ENCODE assay signal across 22 mouse cellular contexts in the genomic region with DNA sequence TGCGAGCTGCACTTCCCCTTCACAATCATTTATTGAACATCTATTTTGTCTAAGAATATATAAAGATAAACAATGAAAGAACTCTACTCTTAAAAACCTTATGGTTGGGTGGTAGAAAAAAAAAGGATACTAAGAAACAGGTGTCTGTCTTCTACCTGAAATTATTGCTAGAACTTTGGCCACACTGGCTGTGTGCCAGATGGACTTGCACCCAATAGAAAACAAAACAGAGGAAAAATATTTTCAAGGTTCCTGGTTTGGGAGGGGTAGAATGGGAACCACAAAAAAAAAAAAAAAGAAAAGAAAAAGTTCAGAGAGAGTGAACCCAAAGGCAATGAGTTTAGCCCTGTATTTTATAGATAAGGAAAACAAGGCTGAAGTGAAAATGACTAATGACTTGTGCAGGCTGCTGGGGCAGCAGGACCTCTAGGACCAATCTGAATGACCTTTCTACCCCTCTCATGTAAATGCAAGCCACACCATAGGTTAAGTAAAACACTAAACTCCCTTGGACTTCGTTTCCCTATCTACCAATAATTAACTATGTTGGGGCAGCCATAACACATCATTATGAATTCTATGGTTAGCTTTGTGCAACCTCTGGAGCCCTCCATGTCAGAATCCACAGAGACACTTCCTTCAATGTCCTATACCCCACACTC. TPM values are rescaled to one million over a fixed set of nuclear protein-coding genes. Genes with fewer than 3 reads are reported as not detected.
DNase-seq lines count a peak whose midpoint lies in the region; ATAC-seq and TF ChIP-seq lines count a peak whose summit lies in the region.
"Had no signal": no experiment of that assay in that cellular context is flagged by ENCODE, and none has a peak within 500 bp of the region (broad histone marks: within the 10 kb centered on the region; RNA-seq: fewer than 3 reads in every experiment).

No protein-coding gene starts in this region.

- no peaks in the 10 kb centered on the region for H3K4me1 ChIP-seq in liver, postnatal 0 days (ENCODE audit: insufficient read depth)
- no peaks in the 10 kb centered on the region for H3K4me1 ChIP-seq in kidney, postnatal 0 days (replicated peaks; ENCODE audit: insufficient read depth, low read length)
- H3K4me1 ChIP-seq: heart, embryonic 13.5 days; liver, embryonic 13.5 days; megakaryocyte, embryonic 14.5 days; neural tube, embryonic 12.5 days had no signal

- H3K4me2 ChIP-seq in liver, postnatal 0 days (ENCODE audit: low read depth, low read length): no peak overlapping the region
- no peak overlapping the region for H3K4me2 ChIP-seq in kidney, postnatal 0 days (ENCODE audit: low read length)
- H3K4me2 ChIP-seq: heart, embryonic 13.5 days; liver, embryonic 13.5 days; lung, embryonic 14.5 days; neural tube, embryonic 12.5 days had no signal

- H3K36me3 ChIP-seq in liver, postnatal 0 days (replicated peaks; ENCODE audit: insufficient read depth, low read length): no peaks in the 10 kb centered on the region
- no peaks in the 10 kb centered on the region for H3K36me3 ChIP-seq in kidney, postnatal 0 days (ENCODE audit: insufficient read depth, low read length)
- H3K36me3 ChIP-seq: heart, embryonic 13.5 days; liver, embryonic 13.5 days; neural tube, embryonic 12.5 days had no signal

- ATAC-seq in liver, postnatal 0 days: 0 out of 2 replicates have a peak, but pooled peaks have one; percentile 40
- no peak for ATAC-seq in kidney, postnatal 0 days (replicated peaks; ENCODE audit: low FRiP score, low read depth)
- ATAC-seq: forebrain, postnatal 0 days had no signal

- no peak for TF ChIP-seq EP300 in liver, postnatal 0 days (IDR thresholded peaks at IDR 0.05; ENCODE audit: low read depth)

- H3K27me3 ChIP-seq in liver, postnatal 0 days (ENCODE audit: insufficient read depth, low read length): no peaks in the 10 kb centered on the region
- no peaks in the 10 kb centered on the region for H3K27me3 ChIP-seq in kidney, postnatal 0 days (ENCODE audit: insufficient read depth, low read length)
- H3K27me3 ChIP-seq: heart, embryonic 13.5 days; liver, embryonic 13.5 days; megakaryocyte, embryonic 14.5 days; neural tube, embryonic 12.5 days had no signal

- WGBS in liver, postnatal 0 days (ENCODE audit: insufficient replicate concordance): 53% methylated on average over 2 of the region's 2 CpGs
- 54% methylated on average over 2 of the region's 2 CpGs for WGBS in kidney, postnatal 0 days
- 24% methylated on average over 2 of the region's 2 CpGs for WGBS in large intestine, adult 2 months

- no peak for TF ChIP-seq CTCF in liver, postnatal 0 days (IDR thresholded peaks at IDR 0.05; ENCODE audit: low read depth)
- no peak for TF ChIP-seq CTCF in kidney, postnatal 0 days (IDR thresholded peaks at IDR 0.05; ENCODE audit: low read depth)

- H3K4me3 ChIP-seq in liver, postnatal 0 days (ENCODE audit: low read depth, low read length): no peak overlapping the region
- H3K4me3 ChIP-seq in kidney, postnatal 0 days (replicated peaks; ENCODE audit: low read depth, low read length): no peak overlapping the region
- H3K4me3 ChIP-seq: heart, embryonic 13.5 days; layer of hippocampus, adult 2 months; liver, embryonic 13.5 days; megakaryocyte, embryonic 14.5 days; neural tube, embryonic 12.5 days had no signal

- no peak overlapping the region for H3K27ac ChIP-seq in liver, postnatal 0 days (ENCODE audit: low read depth)
- H3K27ac ChIP-seq in kidney, postnatal 0 days: no peak overlapping the region
- H3K27ac ChIP-seq: heart, embryonic 13.5 days; layer of hippocampus, adult 2 months; liver, embryonic 13.5 days; neural tube, embryonic 12.5 days had no signal

- no peaks in the 10 kb centered on the region for H3K9me3 ChIP-seq in liver, postnatal 0 days (ENCODE audit: low read length)
- H3K9me3 ChIP-seq in kidney, postnatal 0 days (replicated peaks; ENCODE audit: low read length): no peaks in the 10 kb centered on the region
- H3K9me3 ChIP-seq: liver, embryonic 13.5 days; neural tube, embryonic 12.5 days had no signal

- no peak for DNase-seq in liver, postnatal 0 days
- no peak for DNase-seq in liver
- peak; percentile 22 for DNase-seq in kidney, postnatal 0 days (ENCODE audit: low spot score)
- peak; percentile 85 for DNase-seq in large intestine, adult 2 months (ENCODE audit: low read depth, low spot score)
- DNase-seq in right cerebral cortex, postnatal 36 days (ENCODE audit: low spot score in 2 of 2): no peak
- no peak for DNase-seq in heart, adult 8-10 months (ENCODE audit: low spot score)
- no peak for DNase-seq in adrenal gland, postnatal 25 days
- DNase-seq: adrenal gland, postnatal 36 days; cerebellum, adult 9-11 months; forebrain, postnatal 0 days; gastrocnemius, postnatal 14 days; heart, adult 11 months; heart, postnatal 14 days; liver, embryonic 13.5 days; lung, embryonic 14.5 days; lung, postnatal 36 days; midbrain, embryonic 14.5 days; right cerebral cortex, postnatal 25 days had no signal

- no peak overlapping the region for H3K9ac ChIP-seq in liver, postnatal 0 days (replicated peaks)
- H3K9ac ChIP-seq in kidney, postnatal 0 days (ENCODE audit: low read depth, low read length): no peak overlapping the region
- H3K9ac ChIP-seq: forebrain, postnatal 0 days; heart, embryonic 13.5 days; liver, embryonic 13.5 days; lung, embryonic 14.5 days; neural tube, embryonic 12.5 days had no signal

RNA-seq across cellular contexts. Expression of a gene that starts 40.7 kb away (rescaled TPM):
- polyA plus RNA-seq in liver, postnatal 0 days (2015; fragmentation: Nextera tagmentation; extraction: Ambion mirVana): 0.50 and 0.66 TPM in 2 replicates
- 4.3 and 4.5 TPM in 2 replicates for polyA plus RNA-seq in kidney, postnatal 0 days (2015; fragmentation: Nextera tagmentation; extraction: Ambion mirVana)
- polyA plus RNA-seq in large intestine, adult 2 months (2012; rRNA removed): 0.99 and 1.4 TPM in 2 replicates
- total RNA-seq in heart, adult 8-10 months (2022): 1 to 10 TPM; 3.3 to 6.3 (median 3.8) TPM
- total RNA-seq in adrenal gland, postnatal 25 days (2021): 0.33 and 0.43 TPM in 2 replicates

Comparison
In these comparisons a context has a peak if more than half of its experiments do, and no peak if none do; other contexts are left out.
1. DNase-seq: peak in kidney, postnatal 0 days (single experiment) and large intestine, adult 2 months (single experiment); none in liver, postnatal 0 days (single experiment), liver (single experiment), right cerebral cortex, postnatal 36 days (0 of 2), heart, adult 8-10 months (single experiment) and adrenal gland, postnatal 25 days (single experiment).